Mouse (Mus musculus): Measurements from ENCODE around the gene Apod.

Gene Apod

GRCm38 (mm10) chr16:31314497-31315233 is at the start of gene Apod:
Gene Apod, minus strand, starts transcription at chr16:31314808.
- DNase-seq (ENCODE audit: low spot score), result no peak

- DNase-seq (ENCODE audit: low spot score), result no peak
These were observed 49.3 kb upstream of the Apod start for GRCm38 (mm10) chr16:31363685-31364436.

- no peak for DNase-seq (ENCODE audit: low spot score)
These were observed 44.9 kb upstream of the Apod start for GRCm38 (mm10) chr16:31359542-31359941.

DNA sequence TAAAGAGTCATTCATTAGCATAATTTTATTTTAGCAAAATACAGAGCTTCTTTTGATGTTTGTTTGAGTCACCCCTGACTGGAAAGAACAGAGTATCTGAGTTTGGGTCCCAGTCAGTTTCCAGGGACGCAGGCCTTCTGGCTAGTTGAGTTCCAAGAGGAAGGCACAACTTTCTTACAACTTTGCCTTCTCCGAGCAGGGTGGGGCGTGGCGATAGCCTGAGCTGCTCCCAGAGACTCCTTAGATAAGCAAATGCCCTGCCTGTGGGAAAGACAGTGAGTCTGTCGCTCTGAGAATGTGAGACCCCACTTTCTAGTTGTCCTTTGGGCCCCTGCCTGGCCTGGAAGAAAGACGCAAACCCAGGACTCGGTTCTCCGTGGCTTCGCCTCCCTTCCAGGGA is 44.4 kb upstream of the Apod start:
- DNase-seq (ENCODE audit: low spot score), result no peak

- DNase-seq (ENCODE audit: low spot score), result no peak
These were observed 44.0 kb upstream of the Apod start for GRCm38 (mm10) chr16:31358576-31358975.

DNA sequence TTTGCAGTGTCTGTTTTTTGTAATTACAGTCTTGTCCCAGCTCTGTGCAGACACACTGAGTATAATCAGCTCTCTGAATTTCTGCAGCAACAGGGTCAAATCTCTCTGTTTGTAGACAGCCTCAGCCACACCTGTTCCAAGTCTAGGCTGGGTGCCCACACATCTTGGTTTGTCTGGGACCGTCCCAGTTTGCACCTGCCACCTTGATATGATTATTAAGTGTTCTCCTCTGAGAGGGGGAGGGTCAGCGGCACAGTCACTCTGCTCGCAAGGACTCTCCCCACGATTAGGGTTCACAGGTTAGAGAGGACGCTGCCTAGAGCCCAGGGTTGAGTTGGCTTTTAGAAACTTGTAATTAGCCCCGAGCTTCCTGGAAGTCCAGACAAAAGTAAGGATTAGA is 41.3 kb upstream of the Apod start:
- DNase-seq (ENCODE audit: low spot score), result no peak

- peak; percentile 84 for DNase-seq (ENCODE audit: low spot score)
These were observed 40.0 kb upstream of the Apod start for GRCm38 (mm10) chr16:31354341-31355329.

- DNase-seq (ENCODE audit: low spot score), result peak; percentile 71
These were observed 38.4 kb upstream of the Apod start for GRCm38 (mm10) chr16:31352996-31353395.

- DNase-seq (ENCODE audit: low spot score), result no peak
These were observed 33.0 kb upstream of the Apod start for GRCm38 (mm10) chr16:31347581-31347980.

GRCm38 (mm10) chr16:31342966-31343365 is 28.4 kb upstream of the Apod start:
- no peak for DNase-seq (ENCODE audit: low spot score)

DNA sequence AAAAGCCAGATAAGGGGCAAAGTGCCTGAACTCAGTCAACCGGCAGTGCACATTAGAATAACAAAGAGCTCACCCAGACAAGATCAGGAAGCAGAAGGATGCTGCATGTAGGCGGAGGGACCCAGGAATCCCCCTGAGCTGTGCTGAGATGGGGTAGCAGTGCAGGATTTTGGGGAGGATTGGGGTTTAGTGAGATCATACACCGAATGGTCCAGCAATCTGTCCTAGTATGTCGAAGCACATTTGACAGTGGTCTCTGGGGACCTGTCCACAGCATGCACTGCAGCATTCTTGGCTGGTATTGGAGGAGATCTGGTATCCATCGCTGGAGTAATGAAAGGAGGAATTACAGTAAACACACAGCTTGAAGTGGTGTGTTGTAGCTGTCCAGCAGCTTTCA is 27.9 kb upstream of the Apod start:
- DNase-seq (ENCODE audit: low spot score), result no peak

DNA sequence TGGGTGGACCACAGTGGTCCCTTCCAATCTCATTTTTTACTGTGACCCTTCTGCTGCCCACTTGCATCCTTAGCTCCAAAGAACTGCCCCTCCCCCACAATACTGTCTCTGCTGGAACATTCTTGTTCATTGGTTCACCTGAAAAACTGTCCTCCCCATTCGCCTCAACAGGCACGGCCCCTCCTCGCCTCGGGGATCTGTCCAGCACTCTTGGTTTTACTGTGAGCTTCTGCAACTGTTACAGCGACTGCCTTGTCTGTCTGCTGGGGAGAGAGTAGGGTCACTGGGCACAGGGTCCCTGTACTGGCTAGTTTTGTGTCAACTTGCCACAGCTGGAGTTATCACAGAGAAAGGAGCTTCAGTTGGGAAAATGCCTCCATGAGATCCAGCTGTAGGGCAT is 24.7 kb upstream of the Apod start:
- no peak for DNase-seq (ENCODE audit: low spot score)

DNA sequence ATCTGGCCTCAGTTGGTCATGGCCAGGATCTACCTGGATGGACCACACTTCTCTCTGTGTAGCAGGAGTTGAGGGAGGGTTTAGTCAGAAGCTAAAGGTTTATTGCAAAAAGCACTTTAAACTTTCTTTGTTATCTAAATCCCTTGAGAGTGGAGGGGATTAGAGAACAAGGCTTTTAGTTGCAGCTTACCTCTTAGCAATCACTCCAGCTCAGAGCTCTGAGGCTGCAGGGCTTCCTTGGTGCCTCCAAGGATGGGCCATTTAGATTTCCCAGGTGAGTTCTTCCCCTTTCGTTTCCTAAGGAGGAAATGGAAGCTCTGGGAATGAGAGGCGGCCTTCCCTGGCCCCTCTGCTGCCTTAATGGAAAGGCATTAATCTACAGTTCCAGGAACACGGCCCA is 23.3 kb upstream of the Apod start:
- DNase-seq (ENCODE audit: low spot score), result no peak

DNA sequence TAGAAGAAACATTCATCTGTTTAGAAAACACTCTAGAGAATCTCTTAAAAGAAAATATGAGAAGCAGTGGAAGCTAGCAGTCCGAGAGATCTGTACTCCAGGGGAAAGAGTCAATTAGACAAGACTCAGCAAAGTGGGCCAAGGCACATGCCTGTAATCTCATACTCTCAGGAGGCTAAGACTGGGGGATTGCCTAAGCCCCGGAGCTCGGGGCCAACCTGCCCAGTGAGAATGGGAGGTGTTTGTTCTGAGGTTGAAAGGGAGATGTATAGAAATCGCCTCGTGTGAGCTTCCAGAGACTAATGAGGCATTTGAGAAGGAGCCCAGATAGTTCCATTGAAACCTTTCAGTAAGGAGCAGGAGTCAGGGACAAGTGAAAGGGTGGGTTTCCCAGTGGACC is 20.2 kb upstream of the Apod start:
- no peak for DNase-seq (ENCODE audit: low spot score)

DNA sequence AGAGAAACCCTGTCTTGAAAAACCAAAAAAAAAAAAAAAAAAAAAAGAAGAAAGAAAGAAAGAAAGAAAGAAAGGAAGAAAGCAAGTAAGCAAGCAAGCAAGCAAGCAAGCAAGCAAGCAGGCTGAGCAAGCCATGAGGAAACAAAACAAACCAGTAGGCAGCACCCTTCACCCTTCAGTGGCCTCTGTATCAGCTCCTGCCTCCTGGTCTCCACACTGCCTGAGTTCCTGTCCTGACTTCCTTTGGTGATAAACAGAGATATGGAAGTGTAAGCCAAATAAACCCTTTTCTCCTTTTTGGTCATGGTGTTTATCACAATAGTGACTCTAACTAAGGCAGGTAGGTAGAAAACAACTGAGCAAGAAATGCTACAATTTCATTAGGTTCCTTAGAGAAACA is 18.0 kb upstream of the Apod start:
- no peak for DNase-seq (ENCODE audit: low spot score)

- DNase-seq (ENCODE audit: low spot score), result peak; percentile 78
These were observed 16.4 kb upstream of the Apod start for GRCm38 (mm10) chr16:31330970-31331369.

GRCm38 (mm10) chr16:31329668-31330067 is 15.1 kb upstream of the Apod start:
- DNase-seq (ENCODE audit: low spot score), result peak; percentile 54

DNA sequence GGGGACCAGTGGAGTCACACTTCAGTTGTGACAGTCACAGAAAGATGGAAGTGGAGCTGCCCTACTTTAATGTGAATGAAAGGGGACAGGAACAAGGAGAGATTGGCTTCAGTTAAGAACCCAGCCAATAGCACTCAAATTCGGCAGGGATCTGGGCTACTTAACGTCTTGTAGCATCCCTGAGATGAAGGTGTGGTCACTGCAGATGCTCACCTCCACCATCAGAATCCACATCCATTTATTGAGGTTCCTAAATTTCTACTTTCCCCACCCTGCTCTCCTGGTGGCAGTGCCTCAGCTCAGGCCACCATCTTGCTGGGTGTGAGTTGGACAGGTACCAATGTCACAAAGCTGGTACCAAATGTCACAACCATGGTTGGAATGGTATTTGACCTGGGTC is 13.3 kb upstream of the Apod start:
- no peak for DNase-seq (ENCODE audit: low spot score)

DNA sequence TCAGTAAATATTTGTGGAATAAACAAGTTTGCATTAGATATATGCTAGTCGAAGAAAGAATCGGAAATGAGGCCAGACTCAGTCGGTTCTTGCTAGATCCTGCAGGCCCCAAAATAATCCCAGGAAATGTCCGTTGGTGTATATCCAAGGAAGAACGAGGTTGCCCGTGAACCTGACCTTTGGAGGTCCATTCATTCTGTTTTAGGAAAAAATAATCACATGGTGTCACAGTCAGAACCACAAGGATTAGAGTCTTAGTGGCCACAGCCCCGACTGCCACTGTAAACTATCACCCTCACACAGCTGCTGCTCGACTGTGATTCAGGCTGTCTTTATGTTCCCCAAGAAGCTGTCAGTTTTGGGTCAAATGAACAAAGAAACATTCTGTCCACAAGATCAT is 12.8 kb upstream of the Apod start:
- DNase-seq (ENCODE audit: low spot score), result no peak

- no peak for DNase-seq (ENCODE audit: low spot score)
These were observed 12.1 kb upstream of the Apod start for GRCm38 (mm10) chr16:31326679-31327078.

DNA sequence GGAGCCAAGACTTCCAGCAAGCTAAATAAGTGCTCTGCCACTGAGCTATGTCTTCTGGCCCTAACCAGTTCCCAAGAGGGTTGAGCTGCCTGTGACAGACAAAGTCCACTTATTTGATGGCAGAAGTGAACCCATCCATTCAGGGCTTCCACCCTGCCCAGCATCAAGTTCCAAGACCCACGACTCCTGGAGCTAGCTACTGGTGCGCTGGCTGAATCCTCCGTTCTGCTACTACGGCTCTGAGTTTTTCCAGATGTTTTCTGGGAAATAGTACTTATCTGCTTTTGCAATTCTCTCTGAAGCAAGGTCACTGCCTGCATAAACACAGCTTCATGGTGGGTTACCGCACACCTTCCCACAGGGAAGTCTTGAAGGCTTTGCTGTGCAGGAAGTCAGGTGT is 11.4 kb upstream of the Apod start:
- DNase-seq (ENCODE audit: low spot score), result peak; percentile 42

DNA sequence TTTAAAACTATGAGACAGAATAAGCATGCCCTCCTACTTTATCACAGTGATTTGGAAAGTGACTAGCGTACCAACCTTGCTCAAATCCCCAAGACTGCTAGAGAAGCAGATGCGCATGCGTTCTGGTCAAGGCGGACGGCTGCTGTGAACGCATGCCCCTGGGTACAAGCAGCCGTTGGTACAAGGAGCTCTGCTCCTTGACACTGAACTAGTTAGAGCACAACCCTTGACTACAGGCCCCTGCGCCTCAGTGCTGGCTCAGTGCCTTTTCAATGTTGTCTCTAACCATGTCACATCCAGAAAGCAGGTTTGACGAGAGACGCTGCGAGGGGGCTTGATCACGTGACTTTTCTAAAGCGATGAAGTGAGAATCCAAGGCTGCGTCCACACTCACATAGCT is 10.5 kb upstream of the Apod start:
- DNase-seq (ENCODE audit: low spot score), result no peak
